Mouse (Mus musculus) CH12.LX (cell line): ENCODE results near the gene Gstt2. TPM values are rescaled to one million over a fixed set of nuclear protein-coding genes. Genes with fewer than 3 reads are reported as not detected.
A peak's percentile ranks its signal among the peaks of the same experiment; 100 is the strongest.

Source experiments
- DNase-seq: peaks from one replicate; pipeline ENCODE4 v3.0.0-alpha.2; 2013; ENCODE audit errors: extremely low read depth
- H3K27ac ChIP-seq: 2 replicates; pipeline ENCODE4 v1.5.1; 2012; ENCODE audit warnings: low read depth, mild to moderate bottlenecking, control low read depth, moderate library complexity; ENCODE audit not compliant: insufficient read depth
- H3K27me3 ChIP-seq: replicated peaks from 2 replicates; pipeline ENCODE3; 2012; ENCODE audit warnings: inconsistent platforms
- H3K36me3 ChIP-seq, 2 experiments: replicated peaks in 1 of 2; 2 replicates each; pipeline versions ENCODE3 to v1.6.1; 2012; ENCODE audit warnings: inconsistent platforms in 1 of 2, low read length in 1 of 2, mild to moderate bottlenecking in 1 of 2, mixed read lengths in 1 of 2, moderate library complexity in 1 of 2; ENCODE audit not compliant: control insufficient read depth in 1 of 2, insufficient read depth in 1 of 2
- H3K4me1 ChIP-seq, 2 experiments: 2 replicates each; pipeline ENCODE4 v1.6.1; 2012; ENCODE audit warnings: inconsistent platforms in 1 of 2, moderate library complexity in 1 of 2; ENCODE audit not compliant: insufficient read depth in 2 of 2, control insufficient read depth in 1 of 2
- H3K4me2 ChIP-seq: 2 replicates; pipeline ENCODE4 v1.6.1; 2012; ENCODE audit warnings: low read depth, mild to moderate bottlenecking, control low read depth; ENCODE audit not compliant: poor library complexity, insufficient read depth, severe bottlenecking
- H3K4me3 ChIP-seq, 3 experiments: fragments of 150-350 bp in 1 of 3; sonication (generic) in 1 of 3; replicated peaks in 1 of 3; 2 replicates each; pipeline versions ENCODE3 to v1.5.1; 2011 to 2012; ENCODE audit warnings: low read depth in 2 of 3, low read length in 2 of 3, mild to moderate bottlenecking in 2 of 3, moderate library complexity in 2 of 3, control low read depth in 1 of 3, improper control_type of control experiment in 1 of 3, inconsistent platforms in 1 of 3, mixed read lengths in 1 of 3; ENCODE audit not compliant: poor library complexity in 1 of 3
- H3K79me2 ChIP-seq: replicated peaks from 2 replicates; pipeline ENCODE4 v1.6.1; 2012; ENCODE audit warnings: mild to moderate bottlenecking, moderate library complexity; ENCODE audit not compliant: control insufficient read depth, poor library complexity, insufficient read depth, severe bottlenecking; ENCODE audit errors: extremely low read depth
- H3K9ac ChIP-seq: 2 replicates; pipeline ENCODE4 v1.6.1; 2012; ENCODE audit warnings: low read depth, mild to moderate bottlenecking, control low read depth, moderate library complexity; ENCODE audit not compliant: insufficient read depth
- H3K9me3 ChIP-seq: replicated peaks from 2 replicates; pipeline ENCODE3; 2012; ENCODE audit warnings: low read length, inconsistent platforms, mixed read lengths
- BHLHE40 ChIP-seq: IDR thresholded peaks from 2 replicates; pipeline ENCODE4 v1.6.1; 2011; ENCODE audit warnings: mild to moderate bottlenecking, low read depth, low read length, improper control_type of control experiment
- CHD1 ChIP-seq: IDR thresholded peaks from 2 replicates; pipeline ENCODE4 v1.6.1; 2012; ENCODE audit warnings: low read depth, low read length, improper control_type of control experiment, inconsistent platforms
- CHD2 ChIP-seq: IDR thresholded peaks from 2 replicates; pipeline ENCODE4 v1.6.1; 2011; ENCODE audit warnings: low read length, improper control_type of control experiment
- CTCF ChIP-seq, 2 experiments: IDR thresholded peaks in 1 of 2; conservative IDR thresholded peaks in 1 of 2; 2 replicates each; pipeline ENCODE4 v1.5.1; 2011 to 2012; ENCODE audit warnings: low read depth in 2 of 2, low read length in 2 of 2, improper control_type of control experiment in 1 of 2, inconsistent platforms in 1 of 2, mild to moderate bottlenecking in 1 of 2, moderate library complexity in 1 of 2
- E2F4 ChIP-seq: IDR thresholded peaks from 2 replicates; pipeline ENCODE4 v1.6.1; 2011; ENCODE audit warnings: low read depth, low read length, improper control_type of control experiment; ENCODE audit not compliant: insufficient replicate concordance
- ELF1 ChIP-seq: IDR thresholded peaks from 2 replicates; pipeline ENCODE4 v1.6.1; 2014; ENCODE audit warnings: low read depth, mild to moderate bottlenecking, inconsistent platforms, low read length, improper control_type of control experiment
- EP300 ChIP-seq: IDR thresholded peaks from 2 replicates; pipeline ENCODE4 v1.6.1; 2011; ENCODE audit warnings: low read length, improper control_type of control experiment
- ETS1 ChIP-seq: conservative IDR thresholded peaks from 2 replicates; pipeline ENCODE4 v1.6.1; 2012; ENCODE audit warnings: low read depth, mild to moderate bottlenecking, inconsistent platforms, low read length, improper control_type of control experiment, moderate library complexity
- GABPA ChIP-seq: IDR thresholded peaks from 2 replicates; pipeline ENCODE4 v1.6.1; 2012; ENCODE audit warnings: low read depth, low read length, improper control_type of control experiment, inconsistent platforms; ENCODE audit not compliant: insufficient replicate concordance
- HCFC1 ChIP-seq: IDR thresholded peaks from 2 replicates; pipeline ENCODE4 v1.6.1; 2012; ENCODE audit warnings: low read depth, mild to moderate bottlenecking, inconsistent platforms, low read length, improper control_type of control experiment
- IRF4 ChIP-seq: IDR thresholded peaks from 2 replicates; pipeline ENCODE4 v1.6.1; 2014; ENCODE audit warnings: low read depth, mild to moderate bottlenecking, inconsistent platforms, low read length, improper control_type of control experiment
- JUN ChIP-seq: IDR thresholded peaks from 2 replicates; pipeline ENCODE4 v1.6.1; 2011; ENCODE audit warnings: low read depth, mild to moderate bottlenecking, low read length, improper control_type of control experiment, moderate library complexity; ENCODE audit not compliant: insufficient read depth
- JUND ChIP-seq: conservative IDR thresholded peaks from 2 replicates; pipeline ENCODE4 v1.6.1; 2011; ENCODE audit warnings: low read depth, low read length, improper control_type of control experiment
- KAT2A ChIP-seq: IDR thresholded peaks from 2 replicates; pipeline ENCODE4 v1.6.1; 2012; ENCODE audit warnings: low read length, improper control_type of control experiment, inconsistent platforms; ENCODE audit not compliant: insufficient replicate concordance
- MAFK ChIP-seq: IDR thresholded peaks from 2 replicates; pipeline ENCODE4 v1.6.1; 2011; ENCODE audit warnings: low read length, improper control_type of control experiment; ENCODE audit not compliant: insufficient replicate concordance
- MAX ChIP-seq: IDR thresholded peaks from 2 replicates; pipeline ENCODE4 v1.6.1; 2011; ENCODE audit warnings: low read length, improper control_type of control experiment
- MAZ ChIP-seq: IDR thresholded peaks from 2 replicates; pipeline ENCODE4 v1.6.1; 2012; ENCODE audit warnings: low read depth, mild to moderate bottlenecking, inconsistent platforms, low read length, improper control_type of control experiment, moderate library complexity
- MEF2A ChIP-seq: IDR thresholded peaks from 2 replicates; pipeline ENCODE4 v1.6.1; 2014; ENCODE audit warnings: low read depth, mild to moderate bottlenecking, inconsistent platforms, low read length, improper control_type of control experiment, borderline replicate concordance
- MXI1 ChIP-seq: IDR thresholded peaks from 2 replicates; pipeline ENCODE4 v1.6.1; 2011; ENCODE audit warnings: mild to moderate bottlenecking, low read depth, low read length, improper control_type of control experiment
- MYC ChIP-seq: IDR thresholded peaks from 2 replicates; pipeline ENCODE4 v1.6.1; 2011; ENCODE audit warnings: low read depth, mild to moderate bottlenecking, improper control_type of control experiment, low read length
- NELFE ChIP-seq: IDR thresholded peaks from 2 replicates; pipeline ENCODE4 v1.6.1; 2011; ENCODE audit warnings: low read depth, low read length, improper control_type of control experiment
- NRF1 ChIP-seq: IDR thresholded peaks from 2 replicates; pipeline ENCODE4 v1.6.1; 2014; ENCODE audit warnings: low read depth, mild to moderate bottlenecking, inconsistent platforms, low read length, improper control_type of control experiment, moderate library complexity
- PAX5 ChIP-seq: IDR thresholded peaks from 2 replicates; pipeline ENCODE4 v1.6.1; 2012; ENCODE audit warnings: low read length, inconsistent platforms, mixed read lengths
- POLR2A ChIP-seq: IDR thresholded peaks from 2 replicates; pipeline ENCODE4 v1.6.1; 2011; ENCODE audit warnings: low read depth, mild to moderate bottlenecking, improper control_type of control experiment, low read length
- POLR2AphosphoS2 ChIP-seq: IDR thresholded peaks from 2 replicates; pipeline ENCODE4 v1.6.1; 2011; ENCODE audit warnings: low read depth, low read length, improper control_type of control experiment
- RAD21 ChIP-seq: IDR thresholded peaks from 2 replicates; pipeline ENCODE4 v1.6.1; 2011; ENCODE audit warnings: low read depth, mild to moderate bottlenecking, low read length, improper control_type of control experiment, moderate library complexity
- RCOR1 ChIP-seq: conservative IDR thresholded peaks from 2 replicates; pipeline ENCODE4 v1.6.1; 2012; ENCODE audit warnings: low read depth, mild to moderate bottlenecking, inconsistent platforms, low read length, improper control_type of control experiment
- SIN3A ChIP-seq: IDR thresholded peaks from 2 replicates; pipeline ENCODE4 v1.6.1; 2012; ENCODE audit warnings: low read length, improper control_type of control experiment, inconsistent platforms
- SMC3 ChIP-seq: IDR thresholded peaks from 2 replicates; pipeline ENCODE4 v1.6.1; 2011; ENCODE audit warnings: low read depth, low read length, improper control_type of control experiment
- TBP ChIP-seq: conservative IDR thresholded peaks from 2 replicates; pipeline ENCODE4 v1.6.1; 2011; ENCODE audit warnings: low read depth, low read length, improper control_type of control experiment
- TCF12 ChIP-seq: IDR thresholded peaks from 2 replicates; pipeline ENCODE4 v1.6.1; 2014; ENCODE audit warnings: low read depth, mild to moderate bottlenecking, inconsistent platforms, low read length, improper control_type of control experiment
- UBTF ChIP-seq: IDR thresholded peaks from 2 replicates; pipeline ENCODE4 v1.6.1; 2012; ENCODE audit warnings: low read depth, mild to moderate bottlenecking, inconsistent platforms, low read length, improper control_type of control experiment, moderate library complexity
- USF1 ChIP-seq: IDR thresholded peaks from 2 replicates; pipeline ENCODE4 v1.6.1; 2014; ENCODE audit warnings: low read depth, mild to moderate bottlenecking, inconsistent platforms, low read length, improper control_type of control experiment
- USF2 ChIP-seq: conservative IDR thresholded peaks from 2 replicates; pipeline ENCODE4 v1.6.1; 2011; ENCODE audit warnings: low read depth, low read length, improper control_type of control experiment
- ZC3H11A ChIP-seq: IDR thresholded peaks from 2 replicates; pipeline ENCODE4 v1.6.1; 2012; ENCODE audit warnings: low read depth, mild to moderate bottlenecking, inconsistent platforms, low read length, improper control_type of control experiment
- ZKSCAN1 ChIP-seq: IDR thresholded peaks from 2 replicates; pipeline ENCODE4 v1.6.1; 2012; ENCODE audit warnings: low read depth, inconsistent platforms, low read length, improper control_type of control experiment, borderline replicate concordance
- ZMIZ1 ChIP-seq: IDR thresholded peaks from 2 replicates; pipeline ENCODE4 v1.6.1; 2012; ENCODE audit warnings: low read depth, mild to moderate bottlenecking, inconsistent platforms, low read length, improper control_type of control experiment
- ZNF384 ChIP-seq: IDR thresholded peaks from 2 replicates; pipeline ENCODE4 v1.6.1; 2012; ENCODE audit warnings: low read depth, low read length, improper control_type of control experiment, inconsistent platforms
- dilution Hi-C: fragments of 300-500 bp; cut with MboI; formaldehyde crosslinking; loops from 2 replicates; pipeline ENCODE4 v1.14.3; 2020; ENCODE audit warnings: low sequenced_read_pairs; ENCODE audit not compliant: extremely low pct_unique_long_range_greater_than_20kb, extremely low pct_ligation_motif_present
- in situ Hi-C: fragments of 300-500 bp; cut with MboI; formaldehyde crosslinking; loops from 3 replicates; pipeline ENCODE4 v1.14.3; 2019; ENCODE audit warnings: low sequenced_read_pairs, low pct_ligation_motif_present, low pct_unique_long_range_greater_than_20kb, mixed read lengths
- polyA plus RNA-seq: library from polyadenylated mRNA; unstranded; fragments of >175 nt; gene quantifications from 2 replicates; pipeline ENCODE4 v1.2.1, GENCODE M21; 2012; ENCODE audit warnings: low read depth; ENCODE audit not compliant: insufficient read length
- total RNA-seq, 2 experiments: library from RNA; depleted of rRNA; stranded (reverse); fragments of 300-350 nt in 1 of 2; fragments of >200 nt in 1 of 2; gene quantifications; 2 replicates each; pipeline ENCODE4 v1.2.3; 2012 to 2014

Gene Gstt2
- 126 and 201 TPM in 2 replicates for total RNA-seq (2012; rRNA removed)
- 192 and 197 TPM in 2 replicates for total RNA-seq (2014; rRNA removed)
- 253 and 304 TPM in 2 replicates for polyA plus RNA-seq

- dilution Hi-C loops (no loop called here), in situ Hi-C loops (loop anchor here (10.0 kb wide), 1 partner anchor 253 kb away; the partner anchor contains the start of gene Ggt5)
- Histone ChIP-seq H3K36me3 (no peaks in the 10 kb centered on the region), H3K9me3 (no peaks in the 10 kb centered on the region), H3K4me1 (peaks cover 0 to 23% of the 10 kb centered on the region in 2 experiments; a peak in 2 of 4 replicates), H3K27ac (peak within 1 kb of the TSS; percentile 90), H3K9ac (peak within 1 kb of the TSS; percentile 83), H3K4me2 (peak within 1 kb of the TSS; percentile 95), H3K27me3 (no peaks in the 10 kb centered on the region), H3K4me3 (peak within 1 kb of the TSS; percentile 64 to 79 (median 73)), H3K79me2 (no peaks in the 10 kb centered on the region)
- DNase-seq, result peak; percentile 94
- TF ChIP-seq ZMIZ1 (peak; percentile 93), ZNF384 (no peak), USF2 (no peak), SIN3A (peak; percentile 94), CHD1 (peak; percentile 76; the same call in 1 of the 2 replicates), NRF1 (peak; percentile 35; the same call in 1 of the 2 replicates), MAZ (peak; percentile 83), ZC3H11A (no peak), RCOR1 (no peak), JUND (no peak), BHLHE40 (peak; percentile 100), E2F4 (peak; percentile 97; the same call in 1 of the 2 replicates), RAD21 (no peak), MAFK (no peak), PAX5 (no peak), KAT2A (peak; percentile 73; the same call in 1 of the 2 replicates), HCFC1 (peak; percentile 77), TCF12 (peak; percentile 82; the same call in 1 of the 2 replicates), ZKSCAN1 (no peak), GABPA (no peak), MAX (peak; percentile 86), EP300 (no peak), CHD2 (peak; percentile 28; the same call in 1 of the 2 replicates), ETS1 (peak; percentile 62), SMC3 (no peak), USF1 (no peak), POLR2AphosphoS2 (peak; percentile 93), ELF1 (peak; percentile 72), MEF2A (peak; percentile 50; the same call in 1 of the 2 replicates), CTCF (conservative IDR thresholded peaks at IDR 0.05 in 1 of 2, IDR thresholded peaks at IDR 0.05 in 1 of 2; ENCODE audit: low read depth in 2 of 2, low read length in 2 of 2) (peak in 1 of 2 experiments; percentile 29; a peak in 1 of 4 replicates), MXI1 (peak; percentile 98), MYC (peak; percentile 71; the same call in 1 of the 2 replicates), UBTF (no peak), NELFE (peak; percentile 89), IRF4 (peak; percentile 54; the same call in 1 of the 2 replicates), TBP (peak; percentile 70; the same call in 1 of the 2 replicates), JUN (no peak), POLR2A (peak; percentile 93)
Observed at GRCm38 (mm10) chr10:75837248-75837759, at the start of gene Gstt2. TSS of gene Gstt2 (minus strand) at chr10:75837424.
